Mouse (Mus musculus) liver, postnatal 0 days (tissue): ENCODE measurements around the gene Tmem184b.

Experiments
- CTCF ChIP-seq: sonication (generic); IDR thresholded peaks from 2 replicates; pipeline ENCODE4 v1.5.1; 2016; ENCODE audit warnings: antibody characterized with exemption, low read depth
- EP300 ChIP-seq: IDR thresholded peaks from 2 replicates; pipeline ENCODE4 v1.6.1; 2016; ENCODE audit warnings: antibody characterized with exemption, low read depth, mild to moderate bottlenecking

GRCm38 (mm10) chr15:79431925-79432324 is 28.6 kb upstream of the Tmem184b start:
- no peak for TF ChIP-seq CTCF
- peak; percentile 34; the same call in 1 of the 2 replicates for TF ChIP-seq EP300
